In genomic region chr10:59934039-59934438, GRCm38 (mm10) we compare ENCODE assay signal across 26 mouse cellular contexts. TPM values are rescaled to one million over a fixed set of nuclear protein-coding genes. Genes with fewer than 3 reads are reported as not detected.
DNase-seq lines count a peak whose midpoint lies in the region; ATAC-seq lines count a peak whose summit lies in the region.
"Had no signal": no experiment of that assay in that cellular context is flagged by ENCODE, and none has a peak within 500 bp of the region (broad histone marks: within the 10 kb centered on the region; RNA-seq: fewer than 3 reads in every experiment).

No protein-coding gene starts in this region.

- no peak overlapping the region for H3K9ac ChIP-seq in midbrain, embryonic 15.5 days
- H3K9ac ChIP-seq: embryonic facial prominence, embryonic 12.5 days; hindbrain, embryonic 15.5 days; intestine, embryonic 15.5 days; limb, embryonic 12.5 days; liver, postnatal 0 days; midbrain, embryonic 12.5 days had no signal

- 46% methylated on average over 3 of the region's 3 CpGs for WGBS in midbrain, embryonic 10.5 days
- 43% methylated on average over 3 of the region's 3 CpGs for WGBS in midbrain, embryonic 15.5 days

- peaks cover 21% of the 10 kb centered on the region for H3K4me1 ChIP-seq in midbrain, embryonic 10.5 days
- H3K4me1 ChIP-seq in midbrain, embryonic 15.5 days, result peaks cover 4% of the 10 kb centered on the region; the same call in 1 of the 2 replicates

- DNase-seq in adrenal gland, adult (ENCODE audit: inconsistent age in 2 of 2, low spot score in 1 of 2), result peak; percentile 70 to 82
- no peak for DNase-seq in adrenal gland, adult 18-20 months (ENCODE audit: low spot score in 2 of 2)
- no peak for DNase-seq in midbrain, embryonic 10.5 days (ENCODE audit: low spot score)
- DNase-seq in adrenal gland, postnatal 36 days, result peak; percentile 59 to 70
- DNase-seq in layer of hippocampus, postnatal 14 days (ENCODE audit: low spot score in 2 of 2), result no peak
- no peak for DNase-seq in lung, postnatal 25 days (ENCODE audit: low spot score)
- DNase-seq: cerebellum, adult 9-11 months; gastrocnemius, postnatal 10 days; heart, adult 11 months; kidney, adult 8-10 months; kidney, postnatal 10 days; layer of hippocampus, postnatal 36 days; liver, postnatal 0 days; thymus, postnatal 25 days had no signal

- H3K27me3 ChIP-seq in midbrain, embryonic 10.5 days (ENCODE audit: low read depth, poor library complexity, severe bottlenecking), result no peaks in the 10 kb centered on the region
- H3K27me3 ChIP-seq in midbrain, embryonic 15.5 days (replicated peaks), result no peaks in the 10 kb centered on the region
- H3K27me3 ChIP-seq: embryonic facial prominence, embryonic 12.5 days; hindbrain, embryonic 15.5 days; intestine, embryonic 15.5 days; limb, embryonic 12.5 days; midbrain, embryonic 12.5 days had no signal

- H3K36me3 ChIP-seq in midbrain, embryonic 10.5 days, result no peaks in the 10 kb centered on the region
- H3K36me3 ChIP-seq in midbrain, embryonic 15.5 days (replicated peaks), result no peaks in the 10 kb centered on the region
- H3K36me3 ChIP-seq: embryonic facial prominence, embryonic 12.5 days; G1E; hindbrain, embryonic 15.5 days; intestine, embryonic 15.5 days; limb, embryonic 12.5 days; midbrain, embryonic 12.5 days had no signal

- ATAC-seq in midbrain, embryonic 15.5 days (replicated peaks), result no peak
- ATAC-seq: forebrain, embryonic 14.5 days; intestine, embryonic 15.5 days; liver, postnatal 0 days; lung, postnatal 0 days had no signal

- H3K4me3 ChIP-seq in midbrain, embryonic 10.5 days, result no peak overlapping the region
- no peak overlapping the region for H3K4me3 ChIP-seq in midbrain, embryonic 15.5 days
- H3K4me3 ChIP-seq: embryonic facial prominence, embryonic 12.5 days; erythroblast, embryonic 14.5 days; hindbrain, embryonic 15.5 days; intestine, embryonic 15.5 days; limb, embryonic 12.5 days; midbrain, embryonic 12.5 days had no signal

- H3K27ac ChIP-seq in midbrain, embryonic 10.5 days (replicated peaks), result 0 out of 2 replicates have a peak overlapping the region, but pooled peaks have one; percentile 7
- no peak overlapping the region for H3K27ac ChIP-seq in midbrain, embryonic 15.5 days
- H3K27ac ChIP-seq: embryonic facial prominence, embryonic 12.5 days; hindbrain, embryonic 15.5 days; intestine, embryonic 15.5 days; limb, embryonic 12.5 days; midbrain, embryonic 12.5 days had no signal

- no peak overlapping the region for H3K4me2 ChIP-seq in midbrain, embryonic 15.5 days
- H3K4me2 ChIP-seq: embryonic facial prominence, embryonic 12.5 days; heart, embryonic 11.5 days; hindbrain, embryonic 15.5 days; intestine, embryonic 15.5 days; limb, embryonic 12.5 days; liver, embryonic 11.5 days; midbrain, embryonic 12.5 days had no signal

- no peaks in the 10 kb centered on the region for H3K9me3 ChIP-seq in midbrain, embryonic 10.5 days (replicated peaks)
- no peaks in the 10 kb centered on the region for H3K9me3 ChIP-seq in midbrain, embryonic 15.5 days
- H3K9me3 ChIP-seq: embryonic facial prominence, embryonic 12.5 days; G1E; hindbrain, embryonic 15.5 days; intestine, embryonic 15.5 days; limb, embryonic 12.5 days; midbrain, embryonic 12.5 days had no signal

RNA-seq across cellular contexts. Expression of gene Ddit4, which starts 17.6 kb away (rescaled TPM):
- 10 to 100 TPM; 29.5 to 69.3 TPM for total RNA-seq in adrenal gland, adult 18-20 months (2021)
- 31.8 and 31.9 TPM in 2 replicates for polyA plus RNA-seq in midbrain, embryonic 10.5 days (2016; fragmentation: Nextera tagmentation; extraction: Ambion mirVana)
- 52.6 and 59.4 TPM in 2 replicates for polyA plus RNA-seq in midbrain, embryonic 15.5 days (2015; fragmentation: Nextera tagmentation; extraction: Ambion mirVana)
- 10 to 100 TPM; 76.4 to 98.7 TPM for total RNA-seq in adrenal gland, postnatal 36 days (2021)
- total RNA-seq in layer of hippocampus, postnatal 14 days (2021), result 100 to 1,000 TPM in 1 of 2 experiments, 10 to 100 TPM in 1; 99.5 to 106 TPM

RNA-seq across cellular contexts. Expression of gene Dnajb12, which starts 54.7 kb away (rescaled TPM):
- 10 to 100 TPM; 43.8 to 55.0 TPM for total RNA-seq in adrenal gland, adult 18-20 months (2021)
- polyA plus RNA-seq in midbrain, embryonic 10.5 days (2016; fragmentation: Nextera tagmentation; extraction: Ambion mirVana), result 27.3 and 27.6 TPM in 2 replicates
- polyA plus RNA-seq in midbrain, embryonic 15.5 days (2015; fragmentation: Nextera tagmentation; extraction: Ambion mirVana), result 18.0 TPM in 2 replicates
- total RNA-seq in adrenal gland, postnatal 36 days (2021), result 10 to 100 TPM; 51.3 to 62.5 TPM
- 10 to 100 TPM; 48.0 to 50.1 TPM for total RNA-seq in layer of hippocampus, postnatal 14 days (2021)

Comparison
In these comparisons a context has a peak if more than half of its experiments do, and no peak if none do; other contexts are left out.
1. DNase-seq: peak in adrenal gland, adult (2 of 2) and adrenal gland, postnatal 36 days (2 of 2); none in adrenal gland, adult 18-20 months (0 of 2), midbrain, embryonic 10.5 days (single experiment), layer of hippocampus, postnatal 14 days (0 of 2) and lung, postnatal 25 days (single experiment).